In genomic region chr11:119363534-119364145, GRCm38 (mm10) we compare ENCODE assay signal across 8 mouse cellular contexts. TPM values are rescaled to one million over a fixed set of nuclear protein-coding genes. Genes with fewer than 3 reads are reported as not detected.
A peak's percentile ranks its signal among the peaks of the same experiment; 100 is the strongest.
DNase-seq lines count a peak whose midpoint lies in the region; ATAC-seq lines count a peak whose summit lies in the region.

No protein-coding gene starts in this region.

- H3K9ac ChIP-seq in limb, embryonic 13.5 days = no peak overlapping the region
- H3K9ac ChIP-seq in midbrain, embryonic 15.5 days = peak overlapping the region; percentile 27; the same call in 1 of the 2 replicates

- no peak overlapping the region for H3K4me2 ChIP-seq in limb, embryonic 13.5 days (replicated peaks)
- peak overlapping the region; percentile 47 for H3K4me2 ChIP-seq in midbrain, embryonic 15.5 days

- peaks cover 54% of the 10 kb centered on the region for H3K36me3 ChIP-seq in limb, embryonic 13.5 days
- no peaks in the 10 kb centered on the region for H3K36me3 ChIP-seq in midbrain, embryonic 15.5 days (replicated peaks)

- H3K27ac ChIP-seq in limb, embryonic 13.5 days = no peak overlapping the region
- 0 out of 2 replicates have a peak overlapping the region, but pooled peaks have one; percentile 38 for H3K27ac ChIP-seq in midbrain, embryonic 15.5 days

- no peaks in the 10 kb centered on the region for H3K9me3 ChIP-seq in limb, embryonic 13.5 days
- H3K9me3 ChIP-seq in midbrain, embryonic 15.5 days = no peaks in the 10 kb centered on the region

- ATAC-seq in limb, embryonic 13.5 days (ENCODE audit: low FRiP score, low read depth) = peak; percentile 78; the same call in 1 of the 2 replicates
- ATAC-seq in midbrain, embryonic 15.5 days (replicated peaks) = peak; percentile 85

- no peaks in the 10 kb centered on the region for H3K27me3 ChIP-seq in limb, embryonic 13.5 days
- no peaks in the 10 kb centered on the region for H3K27me3 ChIP-seq in midbrain, embryonic 15.5 days (replicated peaks)

- WGBS in limb, embryonic 13.5 days = 35% methylated on average over 11 of the region's 11 CpGs
- 24% methylated on average over 11 of the region's 11 CpGs for WGBS in midbrain, embryonic 15.5 days

- no peak overlapping the region for H3K4me3 ChIP-seq in limb, embryonic 13.5 days
- H3K4me3 ChIP-seq in midbrain, embryonic 15.5 days = peak overlapping the region; percentile 29

- peak; percentile 81 for DNase-seq in 416B (ENCODE audit: low read depth)
- peak; percentile 32 for DNase-seq in adrenal gland, adult 8-10 months
- peak; percentile 79 for DNase-seq in embryo, embryonic 9.5 days (ENCODE audit: extremely low spot score)
- DNase-seq in heart, adult 8-10 months (ENCODE audit: low spot score) = peak; percentile 65
- peak; percentile 41 to 70 for DNase-seq in kidney, adult 8-10 months
- DNase-seq in spleen, postnatal 4 days (ENCODE audit: low spot score in 2 of 2) = peak; percentile 66 to 84

- no peaks in the 10 kb centered on the region for H3K4me1 ChIP-seq in limb, embryonic 13.5 days
- H3K4me1 ChIP-seq in midbrain, embryonic 15.5 days = peaks cover 10% of the 10 kb centered on the region

RNA-seq across cellular contexts. Expression of gene Slc26a11, which starts 8.3 kb away (rescaled TPM):
- 10 to 100 TPM in 2 of 4 experiments, 1 to 10 TPM in 2; 9.0 to 10.2 (median 9.9) TPM for total RNA-seq in adrenal gland, adult 8-10 months (2022)
- total RNA-seq in heart, adult 8-10 months (2022) = 1 to 10 TPM; 2.3 to 4.6 (median 3.1) TPM
- 11.8 and 12.4 TPM in 2 replicates for polyA plus RNA-seq in limb, embryonic 13.5 days (2015; fragmentation: Nextera tagmentation; extraction: Ambion mirVana)
- polyA plus RNA-seq in midbrain, embryonic 15.5 days (2015; fragmentation: Nextera tagmentation; extraction: Ambion mirVana) = 6.9 and 7.4 TPM in 2 replicates

RNA-seq across cellular contexts. Expression of gene Sgsh, which starts 8.3 kb away (rescaled TPM):
- 10 to 100 TPM; 21.9 to 28.3 (median 24.9) TPM for total RNA-seq in adrenal gland, adult 8-10 months (2022)
- total RNA-seq in heart, adult 8-10 months (2022) = 1 to 10 TPM; 4.6 to 5.6 (median 5.3) TPM
- polyA plus RNA-seq in limb, embryonic 13.5 days (2015; fragmentation: Nextera tagmentation; extraction: Ambion mirVana) = 7.4 and 8.8 TPM in 2 replicates
- polyA plus RNA-seq in midbrain, embryonic 15.5 days (2015; fragmentation: Nextera tagmentation; extraction: Ambion mirVana) = 5.2 and 6.6 TPM in 2 replicates

RNA-seq across cellular contexts. Expression of gene Rnf213, which starts 29.3 kb away (rescaled TPM):
- 10 to 100 TPM; 28.2 to 41.6 (median 36.2) TPM for total RNA-seq in adrenal gland, adult 8-10 months (2022)
- 10 to 100 TPM; 11.1 to 16.0 (median 13.2) TPM for total RNA-seq in heart, adult 8-10 months (2022)
- 3.2 and 3.5 TPM in 2 replicates for polyA plus RNA-seq in limb, embryonic 13.5 days (2015; fragmentation: Nextera tagmentation; extraction: Ambion mirVana)
- 1.4 and 1.6 TPM in 2 replicates for polyA plus RNA-seq in midbrain, embryonic 15.5 days (2015; fragmentation: Nextera tagmentation; extraction: Ambion mirVana)

RNA-seq across cellular contexts. Expression of gene Card14, which starts 56.1 kb away (rescaled TPM):
- 1 to 10 TPM in 1 of 4 experiments, under 1 TPM in 3; 0.12 to 1.1 (median 0.75) TPM for total RNA-seq in adrenal gland, adult 8-10 months (2022)
- total RNA-seq in heart, adult 8-10 months (2022) = under 1 TPM in 2 of 4 experiments, not detected in 2; 0.13 to 0.14 TPM
- polyA plus RNA-seq in limb, embryonic 13.5 days (2015; fragmentation: Nextera tagmentation; extraction: Ambion mirVana) = 0.42 and 0.88 TPM in 2 replicates
- polyA plus RNA-seq in midbrain, embryonic 15.5 days (2015; fragmentation: Nextera tagmentation; extraction: Ambion mirVana) = 0.34 and 0.37 TPM in 2 replicates
